Mouse (Mus musculus) kidney, adult 18-20 months (tissue): ENCODE results near the gene Tmem160.
A peak's percentile ranks its signal among the peaks of the same experiment; 100 is the strongest.

Experiments
- DNase-seq: peaks from one replicate; pipeline ENCODE4 v3.0.0; 2021

The Tmem160 gene

GRCm38 (mm10) chr7:16493361-16493760 is 40.8 kb downstream of the Tmem160 start:
- peak; percentile 50 for DNase-seq

- DNase-seq: no peak
These were observed 43.7 kb downstream of the Tmem160 start for GRCm38 (mm10) chr7:16496260-16496659.

- DNase-seq: no peak
These were observed 47.1 kb downstream of the Tmem160 start for GRCm38 (mm10) chr7:16499671-16500104.

- no peak for DNase-seq
These were observed 49.0 kb downstream of the Tmem160 start for GRCm38 (mm10) chr7:16501571-16501970.

GRCm38 (mm10) chr7:16504573-16505225 is 52.1 kb downstream of the Tmem160 start:
- DNase-seq: no peak
